Mouse (Mus musculus): ENCODE results near the gene Gpr15. TPM values are rescaled to one million over a fixed set of nuclear protein-coding genes. Genes with fewer than 3 reads are reported as not detected.

Gpr15 gene
- total RNA-seq, 2 experiments from 2014 or later: not detected

- no peak for DNase-seq (ENCODE audit: low spot score)
- intact Hi-C loops (cut with DNase I): no loop called here
Measured at GRCm38 (mm10) chr16:58675256-58675655, 43.6 kb downstream of the Gpr15 start.

GRCm38 (mm10) chr16:58673811-58674410 lies 45.0 kb downstream of the Gpr15 start:
- intact Hi-C loops (cut with DNase I): no loop called here
- no peak for DNase-seq (ENCODE audit: low spot score)

DNA sequence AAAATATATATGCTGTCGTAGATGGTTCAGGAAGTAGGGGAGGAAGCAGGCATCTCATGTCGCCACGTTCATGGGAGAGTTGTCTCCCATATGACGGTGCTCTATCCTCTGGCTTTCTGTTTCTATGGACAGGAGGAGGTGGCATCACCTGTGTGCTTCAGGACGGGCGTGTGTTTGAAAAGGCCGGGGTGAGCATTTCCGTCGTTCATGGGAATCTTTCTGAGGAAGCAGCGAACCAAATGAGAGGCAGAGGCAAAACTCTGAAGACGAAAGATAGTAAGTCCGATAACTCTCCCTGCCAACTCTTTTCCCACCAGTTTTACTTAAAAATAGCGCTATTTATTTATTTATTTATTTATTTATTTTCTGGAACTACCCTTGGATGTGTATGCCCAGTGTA lies 46.5 kb downstream of the Gpr15 start:
- no peak for DNase-seq (ENCODE audit: low spot score)
- intact Hi-C loops (cut with DNase I): no loop called here

DNA sequence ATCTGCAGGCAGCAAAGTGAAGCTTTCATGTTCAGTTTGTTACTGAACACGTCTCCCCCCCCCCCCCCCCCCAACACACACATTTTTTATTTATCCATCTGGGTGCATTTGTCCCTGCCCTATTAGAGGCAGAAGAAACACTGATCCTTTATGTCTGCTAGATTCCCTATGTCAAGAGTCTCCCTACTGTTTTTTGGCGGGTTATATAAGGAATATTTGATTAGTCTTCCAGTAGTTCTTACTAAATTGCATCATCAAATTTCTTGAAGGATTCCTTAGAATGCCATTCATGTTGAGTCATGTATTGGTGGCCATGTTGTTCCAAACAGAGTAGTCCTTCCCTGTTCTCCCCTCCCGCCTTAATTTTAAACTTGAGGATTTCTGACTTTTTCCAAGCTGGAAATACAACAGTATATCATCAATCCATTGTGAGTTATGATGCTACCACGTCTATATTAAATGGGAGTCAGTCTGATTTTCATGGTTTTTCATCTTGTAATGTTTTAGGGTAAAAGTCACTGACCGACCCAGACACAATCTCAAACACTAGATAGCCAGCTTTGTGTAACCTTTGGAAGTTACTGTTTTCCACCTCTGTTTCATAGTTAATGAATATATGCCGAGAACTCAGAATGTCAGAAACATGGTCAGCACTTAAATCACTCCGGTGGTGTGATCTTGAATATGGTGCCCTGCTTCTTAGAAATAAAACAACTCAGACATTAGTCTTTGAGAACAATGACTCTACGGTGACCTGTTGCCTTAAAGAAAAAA lies 47.5 kb downstream of the Gpr15 start:
- no peak for DNase-seq (ENCODE audit: low spot score)
- intact Hi-C loops (cut with DNase I): loop anchor here (1.0 kb wide), 1 partner anchor 55 kb away; no protein-coding TSS in a partner anchor

GRCm38 (mm10) chr16:58670643-58671042 lies 48.2 kb downstream of the Gpr15 start:
- intact Hi-C loops (cut with DNase I): loop anchor here (1.0 kb wide), 1 partner anchor 56 kb away; no protein-coding TSS in a partner anchor
- DNase-seq (ENCODE audit: low spot score): no peak

DNA sequence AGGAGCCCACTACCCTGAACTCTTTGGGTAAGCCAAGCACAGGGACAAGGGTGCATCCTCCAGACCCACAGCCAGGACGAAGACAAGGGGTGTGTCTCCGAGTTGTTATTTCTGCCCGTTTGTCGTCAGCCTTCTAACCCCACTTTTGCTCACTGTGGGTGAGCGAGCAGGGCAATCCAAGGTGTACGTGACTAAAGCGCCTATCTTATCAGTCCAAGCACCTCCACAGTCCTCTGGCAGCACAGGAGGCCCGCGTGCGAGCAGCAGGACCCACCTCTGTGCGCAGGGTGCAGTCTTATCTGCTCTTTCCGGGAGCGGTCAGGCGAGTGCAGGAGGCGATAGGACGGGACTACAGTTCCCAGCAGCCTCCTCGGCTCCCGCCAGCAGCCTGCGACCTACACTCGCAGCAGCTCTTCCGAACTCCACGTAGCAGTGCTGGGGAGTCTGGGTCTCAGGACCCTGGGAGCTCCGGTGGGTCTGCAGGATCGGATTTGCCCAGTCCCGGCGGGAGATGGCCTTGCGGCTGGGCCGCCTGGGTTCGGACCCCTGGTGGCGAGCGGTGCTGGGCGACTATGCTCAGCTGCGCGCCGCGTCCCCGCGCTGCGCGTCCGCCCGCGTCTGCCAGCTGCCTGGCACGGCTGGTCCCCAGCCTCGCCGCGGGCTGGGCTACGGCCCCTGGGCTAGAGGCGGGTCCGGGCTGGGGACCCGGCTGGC lies 48.8 kb downstream of the Gpr15 start, which contains the start of gene Cpox:
Gene Cpox (plus strand): TSS at position 376 of the 714 bp plus-strand sequence.
- DNase-seq (ENCODE audit: low spot score): peak; percentile 58
- intact Hi-C loops (cut with DNase I): no loop called here

GRCm38 (mm10) chr16:58669264-58669663 lies 49.6 kb downstream of the Gpr15 start:
- intact Hi-C loops (cut with DNase I): no loop called here
- no peak for DNase-seq (ENCODE audit: low spot score)

GRCm38 (mm10) chr16:58668586-58668985 lies 50.3 kb downstream of the Gpr15 start:
- no peak for DNase-seq (ENCODE audit: low spot score)
- intact Hi-C loops (cut with DNase I): no loop called here

Small RNA genes within 50 kb of the gene (microRNA-seq; reads per million reads assigned to microRNA genes)
- gene Gm27564: not detected

Other genes starting within 250 kb of the Gpr15 start
- 10 to 100 TPM; 40.6 to 44.7 TPM for gene St3gal6, start 194.8 kb downstream of the Gpr15 start, total RNA-seq (2021)
- gene Gm813, start 102.1 kb downstream of the Gpr15 start, total RNA-seq (2021): not detected
- not detected for gene E330017A01Rik, start 80.3 kb downstream of the Gpr15 start, total RNA-seq (2021)
- 10 to 100 TPM; 35.3 to 40.8 TPM for gene Cpox, start 48.8 kb downstream of the Gpr15 start, total RNA-seq (2021)
- 10 to 100 TPM; 55.7 to 59.6 TPM for gene Cldnd1, start 8.8 kb upstream of the Gpr15 start, total RNA-seq (2021)
- gene Olfr172, start 44.1 kb upstream of the Gpr15 start, total RNA-seq (2021): not detected
- gene Olfr173, start 81.2 kb upstream of the Gpr15 start, total RNA-seq (2021): not detected
- gene Olfr175-ps1, start 107.7 kb upstream of the Gpr15 start, total RNA-seq (2021): not detected
- gene Olfr177, start 155.7 kb upstream of the Gpr15 start, total RNA-seq (2021): not detected
- gene Olfr178, start 173.0 kb upstream of the Gpr15 start, total RNA-seq (2021): not detected
- not detected for gene Olfr181, start 209.7 kb upstream of the Gpr15 start, total RNA-seq (2021)
- not detected for gene Olfr180, start 210.3 kb upstream of the Gpr15 start, total RNA-seq (2021)

Measured in heart, postnatal 25 days (tissue).